Mouse (Mus musculus): ENCODE results near the gene Syn2. TPM values are rescaled to one million over a fixed set of nuclear protein-coding genes. Genes with fewer than 3 reads are reported as not detected.

Syn2 gene
- total RNA-seq, 2 experiments from 2014 or later: 5.1 to 5.4 TPM

GRCm38 (mm10) chr6:115168921-115169320 lies 34.2 kb downstream of the Syn2 start:
- no peak for DNase-seq
- intact Hi-C loops (cut with DNase I): no loop called here

DNA sequence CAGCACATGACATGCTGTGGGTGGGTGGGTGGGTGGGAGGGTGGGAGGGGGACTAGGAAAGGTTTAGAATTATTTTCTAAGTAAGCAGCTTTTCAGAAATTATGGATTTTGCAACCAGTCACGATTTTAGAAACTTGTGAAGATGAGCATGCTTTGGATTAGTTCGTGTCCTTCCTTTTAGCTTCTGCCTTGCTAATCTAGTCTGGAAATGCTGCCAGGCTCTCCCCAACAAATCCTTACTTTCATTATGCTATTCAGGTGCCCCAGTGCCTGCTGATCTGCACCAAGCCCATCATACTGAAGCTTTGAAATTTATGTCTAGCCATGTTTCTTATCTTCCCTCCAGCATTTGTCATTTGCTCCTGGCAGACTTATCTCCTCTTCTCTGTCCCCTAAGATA lies 34.8 kb downstream of the Syn2 start:
- DNase-seq: no peak
- intact Hi-C loops (cut with DNase I): no loop called here

GRCm38 (mm10) chr6:115174845-115175244 lies 40.1 kb downstream of the Syn2 start:
- DNase-seq: peak; percentile 5 to 16
- intact Hi-C loops (cut with DNase I): loop anchor here (1.0 to 10.0 kb wide), 4 partner anchors 50 to 364 kb away; partner anchors contain the start of gene Pparg

- DNase-seq: peak; percentile 57 to 73
- intact Hi-C loops (cut with DNase I): loop anchor here (10.0 kb wide), 1 partner anchor 186 kb away; the partner anchor contains the start of gene Pparg
Observed at GRCm38 (mm10) chr6:115178826-115179225, 44.1 kb downstream of the Syn2 start.

GRCm38 (mm10) chr6:115181094-115181493 lies 46.4 kb downstream of the Syn2 start:
- DNase-seq: no peak
- intact Hi-C loops (cut with DNase I): no loop called here

- intact Hi-C loops (cut with DNase I): no loop called here
- DNase-seq: no peak
Observed at GRCm38 (mm10) chr6:115191111-115191510, 56.4 kb downstream of the Syn2 start.

- intact Hi-C loops (cut with DNase I): no loop called here
- no peak for DNase-seq
Observed at GRCm38 (mm10) chr6:115200753-115201152, 66.1 kb downstream of the Syn2 start.

DNA sequence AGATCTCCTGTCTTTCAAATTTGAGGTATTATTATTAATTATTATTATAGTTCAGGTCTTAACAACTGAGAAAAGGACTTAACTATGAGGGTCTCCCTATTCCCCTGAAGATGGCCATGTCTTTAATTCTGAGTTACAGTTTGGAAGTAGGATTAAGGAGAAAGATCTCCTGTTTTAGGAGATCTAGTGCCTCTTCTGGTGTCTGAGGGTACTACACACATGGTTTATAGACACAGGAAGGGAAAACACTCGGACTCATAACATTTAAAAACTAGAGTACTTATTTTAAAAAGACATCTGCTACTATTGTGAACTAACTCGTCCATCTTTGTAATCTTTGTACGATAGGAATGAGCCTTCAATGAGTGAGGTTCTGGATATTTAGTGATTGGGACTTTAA lies 68.3 kb downstream of the Syn2 start:
- no peak for DNase-seq
- intact Hi-C loops (cut with DNase I): no loop called here

DNA sequence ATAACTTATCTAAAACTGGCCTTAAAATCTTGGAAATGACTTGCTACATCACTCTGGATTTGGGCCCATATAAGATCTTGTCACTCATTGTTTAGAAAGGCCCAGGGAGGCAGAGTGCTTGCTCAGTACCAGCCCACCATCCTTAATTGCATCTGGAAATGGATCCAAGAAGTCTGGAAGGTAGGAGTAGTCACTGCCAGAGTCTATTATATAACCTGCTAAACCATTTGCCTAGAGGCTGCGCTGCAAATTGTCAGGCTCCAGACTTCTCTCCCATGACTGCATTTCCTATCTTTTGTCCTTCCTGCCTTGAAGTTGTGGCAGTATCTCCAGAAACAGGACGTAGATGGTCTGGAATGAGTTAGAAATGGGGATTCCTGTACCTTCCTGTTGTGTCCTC lies 75.5 kb downstream of the Syn2 start:
- intact Hi-C loops (cut with DNase I): no loop called here

GRCm38 (mm10) chr6:115210820-115211219 lies 76.1 kb downstream of the Syn2 start:
- no peak for DNase-seq
- intact Hi-C loops (cut with DNase I): no loop called here

More for the DNA sequence above, 75.5 kb downstream of the Syn2 start:
- DNase-seq: no peak

- no peak for DNase-seq
- intact Hi-C loops (cut with DNase I): no loop called here
Observed at GRCm38 (mm10) chr6:115212132-115212903, 77.6 kb downstream of the Syn2 start.

GRCm38 (mm10) chr6:115213129-115213528 lies 78.4 kb downstream of the Syn2 start:
- intact Hi-C loops (cut with DNase I): no loop called here
- DNase-seq: no peak

DNA sequence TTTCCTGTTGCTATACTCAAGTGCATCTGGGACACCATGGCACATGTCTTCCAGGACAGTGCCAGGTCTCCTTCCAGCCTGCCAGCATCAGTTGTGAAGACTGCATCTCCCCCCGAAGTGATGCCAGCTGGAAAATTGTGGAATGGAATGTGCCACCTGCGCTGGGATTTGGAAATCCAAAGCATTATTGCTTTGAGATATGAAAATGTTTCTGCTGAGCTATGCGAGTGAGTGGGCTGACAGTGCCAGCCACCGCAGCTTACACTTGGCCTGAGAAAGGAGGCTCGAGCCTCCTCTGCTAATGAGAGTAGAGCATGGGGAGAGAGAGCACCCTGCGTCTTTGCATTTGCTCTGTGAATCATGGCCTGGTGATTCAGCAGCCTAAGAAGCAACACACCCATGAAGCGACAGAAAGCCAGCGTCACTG lies 86.5 kb downstream of the Syn2 start:
- intact Hi-C loops (cut with DNase I): no loop called here
- no peak for DNase-seq

GRCm38 (mm10) chr6:115225519-115225918 lies 90.8 kb downstream of the Syn2 start:
- no peak for DNase-seq
- intact Hi-C loops (cut with DNase I): loop anchor here (1.0 to 2.0 kb wide), 2 partner anchors 41 to 51 kb away; no protein-coding TSS in a partner anchor

- DNase-seq: no peak
- intact Hi-C loops (cut with DNase I): loop anchor here (1.0 kb wide), 1 partner anchor 311 kb away; no protein-coding TSS in a partner anchor
Observed at GRCm38 (mm10) chr6:115227043-115227442, 92.3 kb downstream of the Syn2 start, which contains the start of gene Gm17482. TSS of gene Gm17482 (plus strand) at chr6:115227343.

DNA sequence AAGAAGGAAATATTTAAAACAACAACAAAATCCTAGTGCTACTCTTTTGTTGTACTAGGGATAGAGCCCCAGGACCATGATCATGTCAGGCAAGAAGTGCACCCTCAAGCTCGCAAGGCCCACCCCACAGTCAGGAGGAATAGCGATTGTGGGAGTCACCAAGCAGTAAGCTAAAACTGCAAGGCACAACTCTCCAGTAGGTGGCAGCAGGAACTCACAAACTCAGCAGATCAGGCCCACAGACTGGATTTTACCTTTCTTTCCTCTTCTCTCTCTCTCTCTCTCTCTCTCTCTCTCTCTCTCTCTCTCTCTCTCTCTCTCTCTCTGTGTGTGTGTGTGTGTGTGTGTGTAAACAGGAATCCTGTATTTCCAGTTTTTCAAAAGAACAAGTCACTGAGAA lies 92.8 kb downstream of the Syn2 start:
- peak; percentile 80 to 81 for DNase-seq
- intact Hi-C loops (cut with DNase I): loop anchor here (1.0 kb wide), 1 partner anchor 311 kb away; no protein-coding TSS in a partner anchor

DNA sequence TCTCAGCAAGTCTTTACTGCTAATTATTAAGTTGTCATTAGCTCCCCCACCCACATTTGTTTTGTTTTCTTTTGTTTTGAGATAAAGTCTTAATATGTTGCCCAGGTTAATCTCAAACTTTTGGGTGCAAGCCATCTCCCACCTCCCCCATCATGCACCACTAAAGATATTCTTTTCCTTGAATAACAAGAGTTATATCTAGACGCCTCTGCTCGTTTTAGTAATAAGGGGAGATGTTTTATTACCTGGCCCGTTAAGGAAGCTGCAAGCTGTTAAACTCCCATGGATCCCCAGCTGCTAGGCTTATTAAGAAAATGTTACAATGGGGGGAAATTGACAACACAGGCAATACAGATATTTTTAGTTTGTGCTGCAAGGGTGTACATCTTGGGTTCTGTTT lies 95.9 kb downstream of the Syn2 start:
- intact Hi-C loops (cut with DNase I): loop anchor here (5.0 kb wide), 2 partner anchors 117 to 132 kb away; partner anchors contain the start of gene Pparg
- no peak for DNase-seq

DNA sequence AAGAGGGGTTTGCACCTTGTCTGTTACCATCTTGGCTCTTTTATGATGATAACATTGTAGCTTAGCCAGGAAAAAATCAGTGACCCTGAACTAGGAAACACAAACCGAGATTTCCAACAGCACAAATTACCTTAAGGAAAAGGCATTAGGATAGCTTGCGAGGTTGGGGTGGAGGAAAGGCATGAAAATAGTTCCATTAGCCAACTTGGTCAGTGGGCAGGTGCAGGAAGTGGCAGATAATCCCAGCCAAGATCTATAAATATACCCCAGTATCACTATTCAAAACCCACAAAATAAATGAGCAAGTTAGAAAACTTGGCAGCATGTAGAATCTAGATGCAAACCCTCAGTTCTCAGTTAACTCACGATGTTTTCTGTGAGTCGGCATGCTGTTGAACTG lies 97.1 kb downstream of the Syn2 start:
- no peak for DNase-seq
- intact Hi-C loops (cut with DNase I): loop anchor here (1.0 to 5.0 kb wide), 3 partner anchors 115 to 305 kb away; partner anchors contain the start of gene Pparg

DNA sequence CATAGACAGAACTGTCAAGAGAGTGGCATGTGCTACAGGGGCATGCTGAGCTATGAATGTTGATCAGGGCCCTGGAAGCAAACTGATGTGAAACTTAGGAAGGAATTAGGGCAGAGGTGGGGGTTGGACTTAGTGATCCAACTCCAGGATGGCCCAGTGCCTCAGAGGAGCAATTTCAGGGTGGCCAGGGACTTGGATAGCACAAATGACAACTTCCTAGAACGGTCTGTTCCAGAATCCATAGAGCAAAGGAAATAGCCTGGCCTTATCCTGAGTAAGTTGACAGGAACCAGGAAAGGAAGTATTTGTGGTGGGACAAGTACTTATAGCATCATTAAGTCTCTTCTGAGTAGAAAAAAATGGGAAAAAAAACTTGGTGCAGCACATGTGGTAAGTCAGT lies 97.9 kb downstream of the Syn2 start:
- DNase-seq: peak in 1 of 2 experiments; percentile 30
- intact Hi-C loops (cut with DNase I): loop anchor here (5.0 kb wide), 2 partner anchors 115 to 130 kb away; partner anchors contain the start of gene Pparg

DNA sequence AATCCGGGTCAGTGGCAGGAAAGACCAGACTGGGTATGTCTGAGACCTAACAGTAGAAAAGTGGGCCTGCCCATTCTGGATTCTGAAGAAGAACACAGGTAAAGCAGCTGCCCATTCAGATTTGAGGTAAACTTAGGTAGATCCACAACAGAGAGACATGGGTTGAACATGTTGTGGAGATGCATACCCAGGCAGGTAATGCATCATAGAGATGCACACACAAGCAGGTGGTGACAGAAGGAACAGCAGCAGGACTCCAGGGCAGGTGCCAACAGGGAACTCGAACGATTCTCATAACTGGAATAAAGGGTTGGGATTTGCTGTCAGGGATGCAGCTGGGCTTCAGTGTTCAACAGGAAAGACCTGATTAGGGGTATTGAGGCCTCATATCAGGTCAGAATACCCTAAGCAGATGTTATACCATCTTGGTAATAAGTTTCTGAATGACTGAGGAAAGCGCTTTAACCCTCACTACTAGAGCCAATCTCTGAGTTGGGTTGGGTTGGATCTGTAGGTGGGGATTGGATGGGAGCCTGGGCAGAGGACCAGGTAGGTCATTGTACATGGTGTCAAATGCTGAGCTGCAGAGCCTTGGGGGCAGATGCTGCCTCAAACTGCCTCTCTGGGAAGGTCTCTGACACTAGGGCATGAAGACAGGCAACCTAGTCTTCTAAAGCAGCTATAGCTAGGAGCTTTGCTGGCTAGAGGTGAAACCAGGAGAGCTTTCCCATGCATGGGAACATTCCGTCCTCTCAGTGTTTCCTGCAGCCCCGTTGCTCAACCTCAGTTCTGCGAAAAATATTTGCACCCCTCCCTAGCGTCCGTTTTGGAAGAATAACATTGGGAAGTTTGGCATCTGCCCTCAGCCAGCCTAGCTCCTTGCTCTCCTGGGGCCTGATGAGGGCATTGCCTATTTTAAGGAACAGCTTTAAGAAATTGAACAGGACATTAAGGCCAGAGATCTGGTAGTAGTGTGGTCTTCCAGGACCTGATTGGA lies 103.6 kb downstream of the Syn2 start:
- peak; percentile 27 to 49 for DNase-seq
- intact Hi-C loops (cut with DNase I): no loop called here

DNA sequence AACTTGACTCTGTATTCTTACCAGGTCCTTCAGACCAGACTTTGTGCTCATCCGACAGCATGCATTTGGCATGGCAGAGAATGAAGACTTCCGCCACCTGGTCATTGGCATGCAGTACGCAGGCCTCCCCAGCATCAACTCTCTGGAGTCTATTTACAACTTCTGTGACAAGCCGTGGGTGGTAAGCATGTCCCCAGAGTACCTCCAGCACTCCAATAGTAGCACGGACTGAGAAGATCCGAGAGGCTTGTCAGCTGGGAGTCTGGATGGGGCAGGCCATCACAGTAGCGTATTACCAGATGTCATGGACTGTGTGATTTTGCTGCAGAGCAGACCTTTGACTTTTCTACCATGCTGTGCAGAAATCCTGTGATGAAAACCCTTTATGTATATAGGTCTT lies 104.6 kb downstream of the Syn2 start:
- intact Hi-C loops (cut with DNase I): no loop called here

More for the DNA sequence above, 104.6 kb downstream of the Syn2 start:
- no peak for DNase-seq

All from heart, postnatal 14 days (tissue).